Mouse (Mus musculus) CH12.LX (cell line): ENCODE measurements around the gene Myo15b.

Experiments used
- HCFC1 ChIP-seq: IDR thresholded peaks from 2 replicates; pipeline ENCODE4 v1.6.1; 2012; ENCODE audit warnings: low read depth, mild to moderate bottlenecking, inconsistent platforms, low read length, improper control_type of control experiment
- JUND ChIP-seq: conservative IDR thresholded peaks from 2 replicates; pipeline ENCODE4 v1.6.1; 2011; ENCODE audit warnings: low read depth, low read length, improper control_type of control experiment
- RCOR1 ChIP-seq: conservative IDR thresholded peaks from 2 replicates; pipeline ENCODE4 v1.6.1; 2012; ENCODE audit warnings: low read depth, mild to moderate bottlenecking, inconsistent platforms, low read length, improper control_type of control experiment

DNA sequence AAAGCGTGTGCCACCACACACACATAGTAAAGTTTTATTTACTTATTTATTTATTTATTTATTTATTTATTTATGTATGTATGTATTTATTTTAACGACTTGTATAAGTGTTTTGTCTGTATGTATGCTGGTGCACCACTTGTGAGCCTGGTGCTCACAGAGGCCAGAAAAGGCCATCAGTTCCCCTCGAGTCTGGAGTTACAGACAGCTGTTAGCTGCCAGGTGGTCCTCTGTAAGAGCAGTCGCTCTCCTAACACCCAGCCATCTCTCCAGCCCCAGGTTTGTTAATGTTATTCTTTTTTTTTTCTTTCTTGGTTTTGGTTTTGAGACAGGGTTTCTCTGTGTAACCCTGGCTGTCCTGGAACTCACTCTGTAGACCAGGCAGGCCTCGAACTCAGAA is 60.4 kb downstream of the Myo15b start:
- TF ChIP-seq RCOR1 = no peak
- TF ChIP-seq JUND = no peak
- no peak for TF ChIP-seq HCFC1
